ENCODE assay signal across 12 mouse cellular contexts in genomic region chr11:117393715-117394114, GRCm38 (mm10).
DNase-seq lines count a peak whose midpoint lies in the region; ATAC-seq and TF ChIP-seq lines count a peak whose summit lies in the region.
"Had no signal": no experiment of that assay in that cellular context is flagged by ENCODE, and none has a peak within 500 bp of the region (broad histone marks: within the 10 kb centered on the region; RNA-seq: fewer than 3 reads in every experiment).

No protein-coding gene starts in this region.

- no peak for TF ChIP-seq EP300 in liver, postnatal 0 days (IDR thresholded peaks at IDR 0.05; ENCODE audit: low read depth)

- H3K4me2 ChIP-seq in forebrain, embryonic 16.5 days (ENCODE audit: low read length), result peak overlapping the region; percentile 76
- H3K4me2 ChIP-seq in neural tube, embryonic 15.5 days, result peak overlapping the region; percentile 80
- H3K4me2 ChIP-seq in liver, postnatal 0 days (ENCODE audit: low read depth, low read length), result no peak overlapping the region
- H3K4me2 ChIP-seq: liver, embryonic 12.5 days had no signal

- H3K4me1 ChIP-seq in forebrain, embryonic 16.5 days (replicated peaks; ENCODE audit: control insufficient read depth, insufficient read depth, low read length), result peaks cover 20% of the 10 kb centered on the region
- H3K4me1 ChIP-seq in midbrain, embryonic 10.5 days, result peaks cover 55% of the 10 kb centered on the region
- peaks cover 36% of the 10 kb centered on the region for H3K4me1 ChIP-seq in neural tube, embryonic 15.5 days
- peaks cover 13% of the 10 kb centered on the region for H3K4me1 ChIP-seq in liver, postnatal 0 days (ENCODE audit: insufficient read depth)

- WGBS in forebrain, embryonic 16.5 days, result 65% methylated on average over 4 of the region's 4 CpGs
- WGBS in midbrain, embryonic 10.5 days, result 72% methylated on average over 4 of the region's 4 CpGs
- 59% methylated on average over 4 of the region's 4 CpGs for WGBS in neural tube, embryonic 15.5 days
- 60% methylated on average over 4 of the region's 4 CpGs for WGBS in liver, postnatal 0 days (ENCODE audit: insufficient replicate concordance)

- H3K4me3 ChIP-seq in left cerebral cortex, adult 2 months, result no peak overlapping the region
- H3K4me3 ChIP-seq in forebrain, embryonic 16.5 days (replicated peaks; ENCODE audit: low read length), result peak overlapping the region; percentile 47; the same call in 1 of the 2 replicates
- peak overlapping the region; percentile 56 for H3K4me3 ChIP-seq in midbrain, embryonic 10.5 days
- 0 out of 2 replicates have a peak overlapping the region, but pooled peaks have one; percentile 41 for H3K4me3 ChIP-seq in neural tube, embryonic 15.5 days (replicated peaks)
- H3K4me3 ChIP-seq in liver, postnatal 0 days (ENCODE audit: low read depth, low read length), result no peak overlapping the region
- H3K4me3 ChIP-seq: heart, adult 2 months; liver, embryonic 12.5 days had no signal

- H3K27me3 ChIP-seq in forebrain, embryonic 16.5 days (replicated peaks; ENCODE audit: control insufficient read depth, insufficient read depth, low read length), result no peaks in the 10 kb centered on the region
- H3K27me3 ChIP-seq in midbrain, embryonic 10.5 days (ENCODE audit: low read depth, poor library complexity, severe bottlenecking), result peaks cover 67% of the 10 kb centered on the region
- H3K27me3 ChIP-seq in neural tube, embryonic 15.5 days (replicated peaks), result 0 out of 2 replicates have a peak, but pooled peaks cover 7% of the 10 kb centered on the region
- H3K27me3 ChIP-seq in liver, postnatal 0 days (ENCODE audit: insufficient read depth, low read length), result peaks cover 37% of the 10 kb centered on the region

- no peak for DNase-seq in left cerebral cortex, adult 2 months (ENCODE audit: extremely low spot score in 1 of 2, low spot score in 2 of 2)
- no peak for DNase-seq in left cerebral cortex, postnatal 14 days (ENCODE audit: low spot score in 2 of 2)
- DNase-seq in midbrain, embryonic 10.5 days (ENCODE audit: low spot score), result no peak
- DNase-seq in liver, postnatal 0 days, result no peak
- DNase-seq in adrenal gland, adult 8-10 months, result no peak
- no peak for DNase-seq in layer of hippocampus, adult 8-10 months (ENCODE audit: low spot score in 2 of 2)
- DNase-seq: adrenal gland, postnatal 14 days; heart, adult 2 months; lung, postnatal 4 days had no signal

- TF ChIP-seq CTCF in left cerebral cortex, adult 2 months (IDR thresholded peaks at IDR 0.05), result no peak
- TF ChIP-seq CTCF in liver, postnatal 0 days (IDR thresholded peaks at IDR 0.05; ENCODE audit: low read depth), result no peak

- intact Hi-C loops in left cerebral cortex, adult 2 months (cut with DNase I), result loop anchor here (2.0 to 5.0 kb wide), 3 partner anchors 79 to 261 kb away; partner anchors contain the start of gene Tnrc6c
- intact Hi-C loops in left cerebral cortex, postnatal 14 days (cut with DNase I), result loop anchor here (5.0 kb wide), 2 partner anchors 84 to 259 kb away; partner anchors contain the start of gene Tnrc6c

- no peaks in the 10 kb centered on the region for H3K36me3 ChIP-seq in forebrain, embryonic 16.5 days (ENCODE audit: control insufficient read depth, insufficient read depth)
- no peaks in the 10 kb centered on the region for H3K36me3 ChIP-seq in midbrain, embryonic 10.5 days
- no peaks in the 10 kb centered on the region for H3K36me3 ChIP-seq in neural tube, embryonic 15.5 days
- no peaks in the 10 kb centered on the region for H3K36me3 ChIP-seq in liver, postnatal 0 days (replicated peaks; ENCODE audit: insufficient read depth, low read length)
- H3K36me3 ChIP-seq: liver, embryonic 12.5 days had no signal

- peak overlapping the region; percentile 91 for H3K27ac ChIP-seq in left cerebral cortex, adult 2 months
- H3K27ac ChIP-seq in forebrain, embryonic 16.5 days (ENCODE audit: low read length), result 0 out of 2 replicates have a peak overlapping the region, but pooled peaks have one; percentile 20
- H3K27ac ChIP-seq in midbrain, embryonic 10.5 days (replicated peaks), result peak overlapping the region; percentile 76; the same call in 1 of the 2 replicates
- peak overlapping the region; percentile 56 for H3K27ac ChIP-seq in neural tube, embryonic 15.5 days (replicated peaks)
- H3K27ac ChIP-seq in liver, postnatal 0 days (ENCODE audit: low read depth), result no peak overlapping the region
- H3K27ac ChIP-seq: heart, adult 2 months; liver, embryonic 12.5 days had no signal

- no peak for ATAC-seq in forebrain, embryonic 16.5 days
- no peak for ATAC-seq in neural tube, embryonic 15.5 days (ENCODE audit: low FRiP score)
- no peak for ATAC-seq in liver, postnatal 0 days
- ATAC-seq: liver, embryonic 12.5 days had no signal

- H3K9me3 ChIP-seq in forebrain, embryonic 16.5 days (ENCODE audit: control insufficient read depth, low read length), result no peaks in the 10 kb centered on the region
- no peaks in the 10 kb centered on the region for H3K9me3 ChIP-seq in midbrain, embryonic 10.5 days (replicated peaks)
- no peaks in the 10 kb centered on the region for H3K9me3 ChIP-seq in neural tube, embryonic 15.5 days (replicated peaks)
- no peaks in the 10 kb centered on the region for H3K9me3 ChIP-seq in liver, postnatal 0 days (ENCODE audit: low read length)
- H3K9me3 ChIP-seq: liver, embryonic 12.5 days had no signal

- H3K9ac ChIP-seq in forebrain, embryonic 16.5 days (replicated peaks; ENCODE audit: low read depth, low read length), result no peak overlapping the region
- H3K9ac ChIP-seq in neural tube, embryonic 15.5 days (replicated peaks), result 0 out of 2 replicates have a peak overlapping the region, but pooled peaks have one; percentile 8
- no peak overlapping the region for H3K9ac ChIP-seq in liver, postnatal 0 days (replicated peaks)
- H3K9ac ChIP-seq: liver, embryonic 12.5 days had no signal

Comparison
In these comparisons a context has a peak if more than half of its experiments do, and no peak if none do; other contexts are left out.
1. H3K4me3 ChIP-seq: peak in forebrain, embryonic 16.5 days (single experiment), midbrain, embryonic 10.5 days (single experiment) and neural tube, embryonic 15.5 days (single experiment); none in left cerebral cortex, adult 2 months (single experiment) and liver, postnatal 0 days (single experiment).